Mouse (Mus musculus): ENCODE results near the gene Lrrc8c.

Gene Lrrc8c

DNA sequence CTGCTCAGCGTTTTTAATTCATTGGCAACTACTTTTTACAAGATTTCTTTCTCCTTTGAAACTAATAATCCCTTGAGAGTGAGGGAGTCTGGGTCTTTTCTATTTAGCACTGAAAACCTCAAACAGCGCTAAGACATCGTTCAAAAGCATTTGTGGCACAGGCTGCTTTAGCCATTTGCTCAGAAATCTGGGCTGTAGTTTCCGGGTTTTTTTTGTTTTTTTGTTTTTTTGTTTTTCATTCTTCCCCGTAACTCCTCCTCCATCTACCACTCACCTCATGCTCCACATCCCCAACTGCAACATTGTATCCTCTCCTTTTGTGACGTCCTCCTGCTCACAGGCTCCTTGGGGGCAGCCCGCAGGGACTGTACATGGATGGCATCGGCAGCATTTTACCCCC, 124.1 kb downstream of the Lrrc8c start:
- no peak for DNase-seq

DNA sequence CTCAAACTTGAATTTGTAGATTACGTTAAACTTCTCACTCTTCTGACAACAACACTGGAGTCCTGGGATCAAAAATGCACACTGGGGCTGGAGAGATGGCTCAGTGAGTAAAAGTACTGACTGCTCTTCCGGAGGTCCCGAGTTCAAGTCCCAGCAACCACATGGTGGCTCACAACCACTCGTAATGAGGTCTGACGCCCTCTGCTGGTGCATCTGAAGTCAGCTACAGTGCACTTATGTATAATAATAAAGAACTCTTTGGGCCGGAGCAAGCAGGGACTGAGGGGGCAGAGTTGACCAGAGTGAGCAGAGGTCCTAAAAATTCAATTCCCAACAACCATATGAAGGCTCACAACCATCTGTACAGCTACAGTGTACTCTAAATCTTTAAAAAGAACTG, 125.0 kb downstream of the Lrrc8c start:
- DNase-seq = peak in 1 of 2 experiments; percentile 16

DNA sequence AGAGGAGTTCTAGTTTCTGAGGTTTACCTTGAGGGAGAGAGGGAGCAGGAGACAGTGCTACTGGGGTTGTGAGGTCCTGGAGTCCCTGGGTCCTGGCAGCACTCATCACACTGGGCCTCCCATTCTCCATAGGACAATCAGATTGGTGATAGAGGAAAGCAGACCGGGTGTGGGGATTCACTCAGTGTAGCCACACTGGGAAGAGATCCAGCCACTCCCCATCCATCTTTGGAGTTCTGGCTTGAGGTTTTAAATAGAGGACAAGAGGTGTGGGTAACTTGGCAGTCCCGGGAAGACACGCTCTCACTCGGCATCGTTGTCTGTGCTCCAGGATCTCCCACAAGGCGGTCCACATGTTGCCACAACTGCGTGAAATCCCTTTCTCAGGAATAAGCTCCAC, 127.9 kb downstream of the Lrrc8c start:
- no peak for DNase-seq

DNA sequence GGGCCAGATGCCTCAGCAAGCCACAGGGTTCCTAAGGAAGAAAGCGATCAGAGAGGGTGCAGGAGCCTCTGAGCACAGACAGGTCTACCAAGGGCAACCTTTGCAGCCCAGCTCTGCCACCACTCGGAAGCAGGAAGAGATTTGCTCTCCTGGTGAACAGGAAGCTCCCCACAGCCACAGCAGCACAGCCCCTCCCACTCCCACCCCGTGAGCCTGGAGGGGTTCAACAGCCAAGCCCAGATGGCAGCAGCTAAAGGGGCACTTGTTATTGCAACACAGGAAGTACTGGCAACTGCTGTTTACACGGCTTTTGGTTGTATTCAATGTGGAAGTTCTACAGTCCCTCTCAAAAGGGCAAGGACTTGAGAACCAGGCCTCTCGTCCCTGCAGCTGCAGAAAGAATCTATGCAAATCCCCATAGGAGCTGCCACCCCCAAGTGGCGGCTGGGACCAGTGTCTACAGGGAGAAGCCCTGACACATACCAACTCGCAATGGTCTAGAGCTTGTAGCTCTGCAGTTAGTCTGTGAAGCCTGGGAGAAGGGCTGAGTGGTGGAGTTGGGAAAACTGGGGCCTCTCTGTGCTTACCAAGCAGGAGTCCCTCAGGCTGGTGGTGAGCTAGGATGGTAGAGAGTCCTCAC, 129.6 kb downstream of the Lrrc8c start:
- DNase-seq = peak; percentile 39 to 52

DNA sequence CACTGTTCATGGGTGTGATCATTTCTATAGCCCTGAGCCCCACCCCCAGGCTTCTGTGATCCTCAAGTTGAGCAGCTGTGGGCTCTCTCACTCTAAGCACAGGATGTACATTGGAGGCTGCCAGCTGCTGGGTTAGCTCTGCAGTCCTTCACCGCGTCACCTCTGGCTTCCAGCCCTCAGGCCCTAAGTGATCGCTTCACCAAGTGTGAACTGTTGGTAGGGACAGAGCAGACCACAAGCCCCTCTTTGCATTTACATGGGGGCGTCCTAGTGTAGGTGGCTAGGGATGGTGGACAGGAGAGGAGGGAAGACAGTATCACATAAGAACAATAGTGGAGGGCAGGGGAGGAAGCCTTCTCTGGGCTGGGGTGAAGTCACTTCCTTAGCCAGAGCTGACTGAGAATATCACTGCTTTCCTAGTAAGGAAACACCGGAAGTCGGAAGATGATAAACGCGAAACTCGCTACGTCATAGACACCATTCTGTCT, 130.4 kb downstream of the Lrrc8c start:
- DNase-seq = peak; percentile 39 to 66

DNA sequence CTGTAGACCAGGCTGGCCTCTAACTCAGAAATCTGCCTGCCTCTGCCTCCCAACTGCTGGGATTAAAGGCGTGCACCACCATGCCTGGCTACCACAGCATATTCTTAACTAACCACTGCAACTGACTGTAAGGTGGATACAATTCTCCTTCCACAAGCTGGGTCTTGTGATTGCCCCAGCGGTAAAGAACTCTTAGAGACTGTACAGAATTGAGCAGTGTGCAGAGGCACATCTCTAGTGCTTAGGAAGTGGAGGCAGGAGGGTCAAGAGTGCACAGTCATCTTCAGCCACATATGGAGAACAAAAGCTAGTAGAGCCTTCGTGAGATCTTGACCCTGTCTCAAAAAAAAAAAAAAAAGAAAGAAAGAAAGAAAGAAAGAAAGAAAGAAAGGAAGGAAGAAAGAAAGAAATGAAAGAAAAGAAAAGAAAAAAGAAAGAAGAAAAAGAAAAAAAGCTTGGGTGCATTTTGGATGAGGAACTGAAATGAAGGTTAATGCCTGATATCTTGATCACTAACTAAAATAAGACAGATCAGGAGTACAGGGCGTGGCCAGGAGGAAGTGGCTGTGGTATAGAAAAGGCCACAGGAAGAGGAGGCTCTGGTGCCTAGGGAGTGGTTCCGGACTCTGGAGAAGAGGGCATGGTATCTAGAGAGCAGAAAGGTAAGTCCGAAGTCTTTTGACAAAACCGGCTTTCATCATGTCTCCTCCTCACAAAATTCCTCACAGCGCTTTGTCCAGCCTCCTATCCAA, 131.7 kb downstream of the Lrrc8c start:
- no peak for DNase-seq

DNA sequence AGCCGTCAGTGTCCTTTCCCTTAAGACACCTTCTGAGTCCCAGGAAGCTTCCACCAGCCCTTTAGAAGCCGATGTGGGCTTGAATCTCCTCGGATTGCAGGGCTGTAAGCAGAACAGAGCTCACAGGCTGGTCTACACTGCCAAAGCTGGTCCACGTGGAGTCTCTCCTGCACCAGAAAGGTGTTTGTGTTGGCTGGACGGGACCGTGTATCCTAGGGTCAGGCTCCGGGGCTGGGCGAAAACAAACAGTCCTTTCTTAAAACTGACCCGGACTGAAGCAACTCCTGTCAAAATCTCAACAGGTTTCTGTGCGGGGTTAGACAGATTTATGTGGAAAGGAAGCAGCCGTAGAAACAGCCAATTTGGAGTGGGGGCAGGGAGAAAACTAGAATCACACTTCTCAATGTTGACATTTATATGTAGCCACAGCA, 132.4 kb downstream of the Lrrc8c start:
- DNase-seq = peak; percentile 32 to 49

DNA sequence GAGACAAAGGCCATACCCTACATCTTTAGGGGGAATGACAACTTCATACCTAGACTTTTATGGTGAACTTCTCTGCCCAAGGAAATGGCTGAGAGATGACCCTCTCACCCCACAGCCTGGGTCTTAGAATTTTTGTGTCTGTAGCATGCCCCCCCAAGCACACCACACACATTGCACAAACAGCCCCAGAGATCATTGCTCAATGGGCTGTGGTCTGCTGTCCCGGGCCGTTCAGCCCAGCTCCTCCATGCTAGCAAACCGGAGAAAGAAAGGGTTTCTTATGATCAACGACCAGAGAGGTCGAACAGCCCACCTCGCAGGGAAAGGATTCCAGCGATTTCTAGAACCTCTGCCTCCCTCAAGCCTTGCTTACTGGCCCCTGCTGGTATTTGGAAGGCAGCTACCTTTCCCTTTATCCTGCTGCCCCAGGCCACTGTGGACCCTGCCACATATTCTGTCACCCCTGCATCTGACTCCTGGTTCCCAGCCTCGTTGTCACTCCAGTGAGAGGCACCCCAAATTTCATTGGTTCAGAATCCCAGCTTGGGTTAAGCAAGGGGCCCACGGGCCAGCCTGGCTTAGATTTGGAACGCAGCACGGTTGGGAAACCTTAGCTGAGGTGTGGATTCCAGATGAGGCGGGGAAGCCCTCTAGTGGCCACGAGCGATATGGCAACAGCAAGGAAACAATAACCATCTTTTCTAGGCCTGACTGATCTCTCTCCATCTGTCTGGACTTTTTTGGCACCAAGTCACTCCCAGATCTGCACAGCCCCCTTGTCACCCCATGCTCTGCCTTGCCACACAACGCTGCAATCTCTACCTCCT, 135.3 kb downstream of the Lrrc8c start:
- peak; percentile 90 to 91 for DNase-seq

DNA sequence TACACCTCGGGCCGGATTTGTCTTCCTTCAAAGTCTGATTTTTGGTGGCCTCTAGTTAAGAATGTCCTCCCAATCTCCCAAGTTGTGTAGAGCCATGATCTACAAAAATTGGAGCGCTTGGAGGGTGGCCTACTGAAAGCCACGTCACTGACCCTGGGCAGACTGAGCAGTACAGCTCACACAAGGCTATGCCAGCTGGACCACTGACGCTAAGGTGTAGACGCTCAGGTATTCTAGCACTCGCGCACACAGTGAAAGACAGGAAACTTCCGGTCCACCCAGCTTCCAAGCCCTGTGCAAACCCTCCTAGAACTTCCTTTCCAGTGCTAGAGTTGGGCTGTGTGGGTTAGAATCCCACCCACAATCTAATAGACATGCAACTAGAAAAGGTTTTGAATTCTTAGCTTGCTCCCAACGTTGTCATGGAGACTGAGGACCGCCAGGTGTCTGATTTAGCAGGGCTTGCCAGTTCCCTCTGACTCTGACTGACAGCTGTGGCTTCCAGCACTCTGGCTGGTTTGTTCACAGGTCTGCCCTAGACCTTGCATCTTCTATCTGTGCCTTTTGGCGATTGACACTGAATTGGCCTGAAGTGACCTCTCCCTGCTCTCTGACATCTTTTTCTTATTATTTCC, 136.0 kb downstream of the Lrrc8c start:
- DNase-seq = no peak

DNA sequence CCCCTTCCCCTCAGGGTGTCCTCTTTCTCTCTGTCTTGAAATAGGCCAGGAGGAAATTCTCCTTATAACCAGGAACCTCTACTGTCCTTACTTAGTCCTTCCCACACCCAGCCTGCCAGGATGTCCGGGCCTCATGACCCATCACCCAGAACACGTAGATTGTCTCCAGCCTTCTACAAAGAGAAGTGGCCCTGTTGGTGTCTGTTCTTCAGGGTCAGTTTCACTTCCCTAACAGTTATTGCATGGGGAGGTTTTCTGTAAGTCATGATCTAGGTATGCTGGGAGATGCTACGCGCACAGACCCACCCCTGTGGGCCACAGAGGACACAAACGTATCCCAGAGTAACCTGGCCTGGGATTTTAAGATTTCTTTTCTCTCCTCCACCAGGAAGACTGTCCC, 142.7 kb downstream of the Lrrc8c start:
- DNase-seq = no peak

Measured in kidney, postnatal 4 days (tissue).